Mouse (Mus musculus) heart, adult 18-20 months (tissue): Measurements from ENCODE around the gene Aadat. TPM values are rescaled to one million over a fixed set of nuclear protein-coding genes. Genes with fewer than 3 reads are reported as not detected.
"Not testable (repeated sequence)": the region's sequence is repeated elsewhere in the genome, so short reads cannot be mapped to it uniquely, and the experiment has no call there.

Experiments used
- DNase-seq, 2 experiments: peaks; one replicate each; pipeline ENCODE4 v3.0.0; 2021 to 2022; ENCODE audit warnings: mixed read lengths in 1 of 2
- long read RNA-seq, 2 experiments: library from polyadenylated mRNA; stranded (forward); transcript quantifications; one replicate each; pipeline ENCODE4 v2.0.0; 2021
- total RNA-seq, 2 experiments: library from RNA; stranded (reverse); gene quantifications; 2 replicates each; pipeline ENCODE4 v1.2.3; 2021

The Aadat gene
- total RNA-seq = not detected
- long read RNA-seq, experiment 1 = 0 reads
- long read RNA-seq, experiment 2 = 0 reads

DNA sequence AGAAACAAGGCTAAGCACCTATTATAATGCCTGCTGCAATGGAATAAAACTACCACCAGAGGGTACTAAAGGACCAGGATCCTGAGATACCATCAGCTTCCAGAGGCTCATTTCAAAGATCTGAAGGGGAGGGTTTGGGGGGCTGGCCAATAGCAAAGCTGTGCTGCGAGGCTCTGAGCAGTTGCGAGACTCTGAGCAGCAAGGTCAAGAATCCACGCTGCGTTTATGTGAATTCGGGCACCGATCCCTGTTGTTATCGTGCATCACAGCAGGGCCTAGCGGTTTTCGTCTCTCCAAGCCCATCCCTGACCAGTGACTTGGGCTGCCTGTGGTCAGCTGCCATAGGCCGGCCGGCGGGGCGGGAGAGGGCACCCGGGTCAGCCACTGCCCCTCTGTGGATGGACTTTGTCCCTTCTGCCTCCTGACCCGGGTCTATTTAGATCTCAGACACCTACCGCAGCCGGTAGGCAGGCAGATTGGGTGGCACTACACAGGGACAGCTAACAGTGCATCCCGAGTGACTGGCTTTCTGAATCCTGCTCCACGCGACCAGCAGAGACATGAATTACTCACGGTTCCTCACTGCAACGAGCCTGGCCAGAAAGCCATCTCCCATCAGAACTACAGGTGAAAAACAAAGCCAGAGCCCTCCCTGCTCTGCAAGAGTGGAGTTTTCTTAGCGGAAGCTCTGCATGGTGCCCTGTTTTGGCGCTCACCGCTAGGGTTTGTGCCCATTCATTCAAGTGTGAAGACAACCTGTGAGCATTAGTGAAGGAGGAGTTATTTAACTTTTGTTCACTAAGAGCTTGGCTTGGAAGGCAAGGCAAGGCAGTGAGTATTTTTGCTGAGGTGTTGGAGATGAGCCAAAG, at the start of gene Aadat:
Aadat (plus strand) TSS at position 280 of the 869 bp plus-strand sequence.
- DNase-seq = peak; percentile 42 to 59

DNA sequence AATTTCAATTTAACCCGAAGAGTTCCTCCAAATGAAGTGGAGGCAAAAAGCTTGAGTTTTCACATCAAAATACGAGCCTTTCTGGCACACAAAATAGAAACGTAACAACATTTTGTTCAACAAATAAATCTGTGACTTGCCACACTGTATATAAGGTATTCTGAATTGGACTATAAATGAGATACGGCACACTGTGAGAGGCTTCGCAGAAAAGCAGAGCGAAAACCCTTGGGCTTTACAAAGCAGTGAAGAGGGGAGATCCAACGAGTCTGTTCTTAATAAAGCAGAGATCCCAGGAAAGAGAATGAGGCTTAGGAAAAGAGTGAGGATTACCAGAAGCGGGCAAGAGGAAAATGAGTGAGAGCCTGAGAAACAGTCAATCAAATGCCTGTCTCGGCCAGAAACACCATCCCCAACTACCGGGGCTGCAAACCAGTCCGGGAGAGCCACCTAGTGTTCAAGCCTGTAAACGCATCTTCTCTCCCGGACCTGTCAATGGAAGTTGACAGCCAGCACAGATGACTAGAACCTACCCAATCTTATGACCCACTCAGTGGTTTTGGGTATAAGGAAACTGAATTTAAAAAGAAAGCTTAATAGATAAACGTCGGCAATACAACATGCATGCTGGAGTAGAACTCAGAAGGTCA, 38.9 kb upstream of the Aadat start:
- DNase-seq = peak; percentile 15 to 56

GRCm38 (mm10) chr8:60490147-60490546, 15.6 kb upstream of the Aadat start:
- DNase-seq = no peak

DNA sequence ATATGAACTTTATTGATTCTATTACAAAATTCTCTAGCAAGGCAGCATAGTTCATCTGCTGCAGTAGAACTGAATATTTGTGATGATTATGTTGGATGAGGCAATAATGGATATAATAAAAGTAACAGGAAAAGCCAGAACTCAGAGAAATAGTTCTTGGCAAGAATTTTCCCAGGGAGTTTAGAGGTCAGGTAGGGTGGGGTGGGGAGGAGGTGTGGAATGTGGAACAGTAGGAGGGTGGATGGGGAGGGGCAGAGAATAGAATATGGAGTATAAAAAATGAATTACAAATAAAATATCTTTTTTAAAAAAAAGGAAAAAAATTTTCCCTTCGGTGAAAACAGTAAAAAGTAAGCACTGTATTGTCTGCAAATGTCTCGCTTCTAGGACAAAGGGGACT, 13.9 kb upstream of the Aadat start:
- DNase-seq = no peak

GRCm38 (mm10) chr8:60492471-60492870, 13.3 kb upstream of the Aadat start:
- peak; percentile 6 to 9 for DNase-seq

GRCm38 (mm10) chr8:60494606-60495005, 11.1 kb upstream of the Aadat start:
- no peak for DNase-seq

DNA sequence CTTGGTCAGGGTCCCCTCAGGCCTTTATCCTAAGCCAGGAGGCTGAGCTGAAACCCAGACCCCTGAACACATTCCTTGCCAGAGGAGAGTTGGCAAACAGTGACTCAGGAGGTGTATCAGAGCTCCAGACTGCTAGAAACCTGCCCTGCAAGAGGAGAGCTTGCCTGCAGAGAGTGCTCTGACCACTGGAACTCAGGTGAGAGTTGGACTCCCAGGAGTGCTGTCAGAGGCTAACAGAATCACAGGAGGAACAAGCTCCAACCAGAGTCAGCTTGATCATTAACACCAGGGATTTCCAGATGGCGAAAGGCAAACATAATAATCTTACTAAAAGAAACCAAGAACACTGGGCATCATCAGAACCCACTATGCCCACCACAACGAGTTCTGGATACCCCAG, 10.7 kb upstream of the Aadat start:
- not testable (repeated sequence) for DNase-seq

GRCm38 (mm10) chr8:60503098-60503497, 2.6 kb upstream of the Aadat start, which contains the start of gene Gm10283:
Gene Gm10283, minus strand, starts transcription at chr8:60503198.
- DNase-seq = no peak

GRCm38 (mm10) chr8:60518286-60518685, 12.6 kb downstream of the Aadat start:
- no peak for DNase-seq

DNA sequence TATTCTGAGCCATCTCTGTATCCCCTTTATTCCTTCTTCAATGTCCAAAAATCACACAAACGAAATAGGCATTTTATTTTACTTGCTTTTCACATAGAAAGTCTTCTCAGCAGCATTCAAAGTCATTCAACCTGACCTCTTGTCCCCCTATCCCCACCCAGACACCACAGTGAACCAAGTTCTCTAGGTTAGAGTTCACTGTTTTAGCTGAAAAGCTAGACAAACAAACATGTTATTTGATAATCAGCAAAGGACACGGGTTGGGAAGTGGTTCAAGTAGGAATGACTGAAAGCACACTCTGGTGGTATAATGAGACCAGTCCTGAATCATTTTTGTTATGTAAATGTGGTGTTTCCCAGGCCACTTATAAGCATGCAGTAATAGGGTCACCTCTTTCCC, 29.2 kb downstream of the Aadat start:
- DNase-seq = no peak

- DNase-seq = no peak
Measured at GRCm38 (mm10) chr8:60566783-60567182, 61.1 kb downstream of the Aadat start.

DNA sequence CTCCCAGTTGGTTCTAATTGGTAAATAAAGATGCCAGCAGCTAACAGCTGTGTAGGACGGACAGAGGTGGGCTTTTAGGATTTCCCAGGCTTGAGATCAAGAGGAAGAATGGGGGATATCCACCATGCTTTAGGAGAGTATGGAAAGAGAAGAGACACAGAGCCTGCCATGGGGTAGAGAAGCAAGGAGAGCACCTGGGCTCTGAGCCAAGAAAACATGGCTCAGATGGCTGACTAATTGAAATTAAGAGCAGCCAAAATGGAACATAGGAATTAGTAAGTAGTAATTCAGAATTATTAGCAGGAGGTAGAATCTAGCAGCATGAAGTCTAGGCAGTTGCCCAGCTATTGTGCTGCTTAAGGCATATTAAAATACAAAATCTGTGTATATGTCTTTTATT, 71.5 kb downstream of the Aadat start:
- DNase-seq = no peak

- no peak for DNase-seq
Measured at GRCm38 (mm10) chr8:60583369-60583768, 77.6 kb downstream of the Aadat start.

DNA sequence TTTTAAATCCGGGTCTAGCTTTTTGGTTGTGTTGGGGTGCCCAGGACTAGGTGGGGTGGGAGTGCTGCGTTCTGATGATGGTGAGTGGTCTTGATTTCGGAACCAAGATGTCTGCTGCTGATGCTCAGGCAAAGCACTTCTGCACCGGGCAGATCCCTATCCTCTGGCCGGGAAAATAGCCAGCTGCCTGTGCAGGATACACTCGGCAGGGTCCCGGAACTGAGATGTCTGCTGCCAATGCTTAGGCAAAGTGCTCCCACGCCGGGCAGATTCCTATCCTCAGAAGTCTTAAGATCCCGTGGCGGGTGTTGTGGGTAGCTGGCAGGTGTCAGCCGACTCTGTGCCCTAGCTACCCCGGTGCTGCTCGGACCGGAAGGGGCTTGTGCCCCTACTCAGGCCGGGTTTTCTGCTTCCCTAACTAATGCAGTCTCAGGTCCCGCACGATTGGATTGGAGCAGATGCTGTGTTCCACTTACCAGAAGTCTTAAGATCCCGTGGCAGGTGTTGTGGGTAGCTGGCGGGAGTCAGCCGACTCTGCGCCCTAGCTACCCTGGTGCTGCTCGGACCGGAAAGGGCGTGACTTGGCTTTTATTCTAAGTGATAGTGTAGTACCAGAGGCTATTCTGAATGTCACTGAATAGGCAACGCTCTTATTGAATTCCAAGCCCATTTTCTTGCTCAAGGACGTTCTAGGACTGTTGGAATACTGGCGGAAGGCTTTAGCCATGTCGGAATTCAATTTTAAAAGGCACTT, 85.8 kb downstream of the Aadat start:
- DNase-seq = not testable (repeated sequence)

DNA sequence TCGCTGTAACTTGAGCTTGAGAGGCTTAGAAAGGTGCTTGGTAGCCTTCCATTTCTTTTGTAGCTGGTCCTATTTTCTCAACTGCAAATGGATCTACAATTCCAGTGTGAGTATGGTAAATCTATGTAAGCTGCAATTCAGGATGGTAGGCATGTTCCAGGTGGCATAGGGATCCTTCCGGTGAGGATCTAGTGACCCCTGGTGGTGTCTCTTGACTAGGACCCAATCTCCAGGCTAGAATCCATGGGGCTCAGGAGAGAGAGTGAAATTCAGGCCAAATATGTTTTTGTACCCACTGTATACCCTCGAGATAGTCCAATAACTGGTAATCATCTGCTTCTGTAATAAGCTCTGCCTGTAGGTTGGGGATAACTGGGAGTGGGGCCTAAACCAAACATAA, 89.0 kb downstream of the Aadat start:
- peak in 1 of 2 experiments; percentile 16 for DNase-seq

Other genes with a start within 250 kb of the Aadat start
- gene Gm10283, start 2.7 kb upstream of the Aadat start, total RNA-seq = not detected
- 10 to 100 TPM; 13.6 to 14.3 TPM for gene Mfap3l, start 126.9 kb downstream of the Aadat start, total RNA-seq